Mouse (Mus musculus) left cerebral cortex, postnatal 36 days (tissue): ENCODE measurements around the gene Dtx4. TPM values are rescaled to one million over a fixed set of nuclear protein-coding genes. Genes with fewer than 3 reads are reported as not detected.

Source experiments
- DNase-seq, 2 experiments: peaks; one replicate each; pipeline ENCODE4 v3.0.0; 2021 to 2022; ENCODE audit warnings: low spot score in 2 of 2, mixed read lengths in 1 of 2
- intact Hi-C: fragments of 180-260 bp; cut with DNase I; formaldehyde crosslinking; loops from one replicate; pipeline ENCODE4 v1.15.1; 2025
- total RNA-seq, 2 experiments: library from RNA; stranded (reverse); gene quantifications; 2 replicates each; pipeline ENCODE4 v1.2.3; 2021

The Dtx4 gene
- total RNA-seq, 2 experiments from 2014 or later: 32.9 to 35.5 TPM

DNA sequence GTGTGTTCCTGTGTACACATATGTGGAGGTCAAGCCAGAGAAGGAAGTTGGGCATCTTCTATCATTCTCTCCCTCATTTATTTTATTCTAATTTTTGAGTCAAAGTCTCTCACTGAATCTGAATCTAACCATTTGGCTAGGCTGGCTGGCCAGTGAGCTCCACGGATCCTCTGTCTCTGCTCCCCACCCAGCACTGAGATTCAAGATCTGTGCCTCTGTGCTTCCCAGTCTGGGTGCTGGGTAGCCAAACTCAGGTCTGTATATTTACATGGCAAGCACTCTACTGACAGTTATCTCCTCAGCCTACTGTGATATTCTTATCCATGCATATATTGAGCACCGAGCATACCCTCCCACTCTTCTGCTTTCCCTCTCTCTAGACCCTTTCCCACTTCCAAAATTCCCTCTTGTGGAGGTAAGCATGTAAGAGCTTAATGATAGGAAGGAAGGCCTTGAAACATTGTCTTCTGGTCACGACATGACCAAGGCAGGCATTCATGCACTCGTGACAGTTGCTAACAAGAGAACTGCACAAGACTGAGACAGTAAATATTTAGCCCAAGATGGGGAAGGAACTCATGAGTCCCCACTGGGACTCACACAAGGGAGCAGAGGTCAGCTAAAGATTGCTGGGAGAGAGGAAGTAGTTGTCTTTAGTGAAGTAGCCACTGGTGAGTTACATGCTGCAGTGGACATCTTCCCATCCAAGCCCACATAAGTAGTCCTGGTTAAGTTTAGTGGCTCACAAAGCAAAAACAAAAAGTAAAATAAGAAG lies 65.3 kb downstream of the Dtx4 start:
- intact Hi-C loops: loop anchor here (10.0 kb wide), 1 partner anchor 159 kb away; the partner anchor contains the start of gene Gm4952
- DNase-seq: no peak

DNA sequence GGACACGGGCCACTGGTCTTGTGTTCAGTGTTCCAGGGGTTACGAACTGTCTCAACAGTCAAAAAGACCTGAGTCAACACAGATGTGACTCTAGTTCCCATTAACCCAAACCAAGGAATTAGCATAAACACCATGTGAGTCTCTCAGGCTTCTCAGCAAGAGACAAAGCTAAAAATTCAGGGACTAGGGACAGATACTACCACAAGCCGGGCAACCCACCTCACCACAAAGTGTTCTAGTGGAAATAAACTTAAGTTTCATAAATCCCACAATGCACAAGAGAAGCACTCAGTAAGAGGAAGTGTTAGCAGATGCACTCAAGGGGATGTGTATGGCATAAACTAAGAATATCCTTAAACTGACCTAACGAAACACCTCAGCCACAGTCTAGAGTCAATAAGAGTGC lies 66.2 kb downstream of the Dtx4 start:
- DNase-seq: no peak
- intact Hi-C loops: loop anchor here (10.0 kb wide), 1 partner anchor 160 kb away; the partner anchor contains the start of gene Gm4952

- DNase-seq: no peak
- intact Hi-C loops: loop anchor here (10.0 kb wide), 1 partner anchor 162 kb away; the partner anchor contains the start of gene Gm4952
Measured at GRCm38 (mm10) chr19:12433033-12433432, 68.2 kb downstream of the Dtx4 start.

DNA sequence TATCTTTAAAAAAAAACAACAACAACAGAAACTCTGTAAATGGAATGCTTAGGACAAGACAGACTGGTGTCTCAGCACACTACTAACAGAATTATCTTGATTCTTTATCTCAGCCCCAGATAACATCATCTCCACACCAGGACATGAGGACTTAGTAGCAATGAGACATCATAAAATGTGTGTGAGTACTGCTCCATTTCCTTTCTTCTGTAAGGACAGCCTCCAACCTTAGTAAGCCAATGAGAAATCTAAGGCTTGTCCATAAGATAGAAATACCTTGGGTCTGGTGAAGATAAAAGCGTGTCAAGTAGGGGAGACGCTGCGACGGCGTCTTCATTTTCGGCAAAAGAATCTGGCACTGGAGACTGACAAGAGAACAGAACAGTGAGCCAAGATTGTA lies 73.6 kb downstream of the Dtx4 start, which contains the start of gene Pfpl:
Gene Pfpl, plus strand, starts transcription at position 301 of the 400 bp plus-strand sequence.
- intact Hi-C loops: no loop called here
- no peak for DNase-seq

DNA sequence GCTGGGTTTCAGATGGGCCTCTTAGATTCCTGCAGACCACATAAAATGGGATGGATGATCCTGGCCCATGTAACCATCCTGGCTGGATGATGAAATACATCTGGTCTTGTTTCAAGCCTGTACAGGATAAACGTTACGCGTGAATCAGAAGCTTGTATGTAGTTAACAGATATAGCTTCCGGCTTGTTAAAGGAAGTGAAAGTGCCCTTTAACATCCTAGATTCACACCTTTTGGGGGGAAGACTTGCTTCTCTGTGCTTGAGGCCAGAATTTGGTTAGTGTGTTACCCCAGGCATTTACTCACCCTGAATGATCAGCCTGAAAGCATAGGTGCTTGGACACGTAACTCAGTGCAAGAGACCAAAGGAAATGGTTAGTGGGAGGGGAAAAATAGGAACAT lies 74.2 kb downstream of the Dtx4 start:
- DNase-seq: no peak
- intact Hi-C loops: no loop called here

- intact Hi-C loops: no loop called here
- DNase-seq: no peak
Measured at GRCm38 (mm10) chr19:12421680-12422079, 79.6 kb downstream of the Dtx4 start.

- intact Hi-C loops: no loop called here
- DNase-seq: no peak
Measured at GRCm38 (mm10) chr19:12420555-12420954, 80.7 kb downstream of the Dtx4 start.

- intact Hi-C loops: loop anchor here (10.0 kb wide), 1 partner anchor 284 kb away; no protein-coding TSS in a partner anchor
- DNase-seq: no peak
Measured at GRCm38 (mm10) chr19:12418312-12418711, 82.9 kb downstream of the Dtx4 start.

- no peak for DNase-seq
- intact Hi-C loops: loop anchor here (10.0 kb wide), 1 partner anchor 283 kb away; no protein-coding TSS in a partner anchor
Measured at GRCm38 (mm10) chr19:12417361-12417760, 83.9 kb downstream of the Dtx4 start, which contains the start of gene Olfr1441. Olfr1441 (plus strand) TSS chr19:12417433.

Other genes starting within 250 kb of the Dtx4 start
- not detected for gene Olfr235, start 240.4 kb downstream of the Dtx4 start, total RNA-seq
- gene Olfr1434, start 221.6 kb downstream of the Dtx4 start, total RNA-seq: not detected
- gene Olfr1436, start 202.3 kb downstream of the Dtx4 start, total RNA-seq: not detected
- not detected for gene Olfr1437, start 176.4 kb downstream of the Dtx4 start, total RNA-seq
- gene Olfr1438-ps1, start 165.5 kb downstream of the Dtx4 start, total RNA-seq: not detected
- not detected for gene Olfr1440, start 114.2 kb downstream of the Dtx4 start, total RNA-seq
- gene Olfr1441, start 84.0 kb downstream of the Dtx4 start, total RNA-seq: not detected
- not detected for gene Pfpl, start 73.5 kb downstream of the Dtx4 start, total RNA-seq
- gene Mpeg1, start 40.7 kb downstream of the Dtx4 start, total RNA-seq: 1 to 10 TPM; 7.9 to 8.5 TPM
- 1 to 10 TPM; 1.9 to 2.1 TPM for gene Fam111a, start 44.3 kb upstream of the Dtx4 start, total RNA-seq
- gene Gm4952, start 98.5 kb upstream of the Dtx4 start, total RNA-seq: not detected
- gene Glyat, start 131.9 kb upstream of the Dtx4 start, total RNA-seq: not detected
- gene Olfr1442, start 169.0 kb upstream of the Dtx4 start, total RNA-seq: not detected
- not detected for gene Olfr1443, start 176.7 kb upstream of the Dtx4 start, total RNA-seq
- gene Keg1, start 194.3 kb upstream of the Dtx4 start, total RNA-seq: not detected